Mouse (Mus musculus) layer of hippocampus, adult 2 months (tissue): ENCODE measurements around the gene Fbxl19. TPM values are rescaled to one million over a fixed set of nuclear protein-coding genes. Genes with fewer than 3 reads are reported as not detected.

Experiments
- DNase-seq, 2 experiments: peaks; one replicate each; pipeline ENCODE4 v3.0.0; 2022; ENCODE audit warnings: low spot score in 2 of 2
- H3K27ac ChIP-seq: fragments of 200-600 bp; 2 replicates; pipeline ENCODE4 v1.8.1; 2022
- H3K4me3 ChIP-seq: fragments of 200-600 bp; 2 replicates; pipeline ENCODE4 v1.8.1; 2022; ENCODE audit warnings: mild to moderate bottlenecking
- CTCF ChIP-seq: fragments of 200-600 bp; conservative IDR thresholded peaks from 2 replicates; pipeline ENCODE4 v1.8.1; 2022; ENCODE audit warnings: antibody characterized with exemption, mild to moderate bottlenecking, moderate library complexity
- total RNA-seq, 2 experiments: library from RNA; stranded (reverse); gene quantifications; 2 replicates each; pipeline ENCODE4 v1.2.3; 2021

The Fbxl19 gene
- total RNA-seq, 2 experiments from 2014 or later = 53.8 to 59.7 TPM

GRCm38 (mm10) chr7:127776426-127776825 lies 32.1 kb downstream of the Fbxl19 start, which contains the start of gene Setd1a:
Setd1a (plus strand) TSS chr7:127776670.
- TF ChIP-seq CTCF = no peak
- peak; percentile 89 to 91 for DNase-seq
- H3K4me3 ChIP-seq = peak within 1 kb of the TSS; percentile 95
- H3K27ac ChIP-seq = peak within 1 kb of the TSS; percentile 100

GRCm38 (mm10) chr7:127776878-127777473 lies 32.6 kb downstream of the Fbxl19 start:
- peak; percentile 95 to 96 for DNase-seq
- Histone ChIP-seq H3K27ac (peak overlapping the region; percentile 100), H3K4me3 (peak overlapping the region; percentile 95)
- TF ChIP-seq CTCF = no peak

GRCm38 (mm10) chr7:127777474-127778266 lies 33.3 kb downstream of the Fbxl19 start:
- no peak for DNase-seq
- TF ChIP-seq CTCF = no peak
- peak overlapping the region; percentile 100 for H3K27ac ChIP-seq
- peak overlapping the region; percentile 95 for H3K4me3 ChIP-seq

GRCm38 (mm10) chr7:127778350-127778749 lies 34.0 kb downstream of the Fbxl19 start:
- peak overlapping the region; percentile 95 for H3K4me3 ChIP-seq
- TF ChIP-seq CTCF = no peak
- H3K27ac ChIP-seq = peak overlapping the region; percentile 100; the same call in 1 of the 2 replicates
- no peak for DNase-seq

GRCm38 (mm10) chr7:127785308-127785707 lies 41.0 kb downstream of the Fbxl19 start, which contains the start of gene Gm49388:
Gm49388 (plus strand) TSS chr7:127785608.
- no peak for DNase-seq
- H3K4me3 ChIP-seq = no peak within 1 kb of the TSS
- H3K27ac ChIP-seq = no peak within 1 kb of the TSS
- TF ChIP-seq CTCF = no peak

- no peak for TF ChIP-seq CTCF
These were observed 52.9 kb downstream of the Fbxl19 start for GRCm38 (mm10) chr7:127797076-127797845.

GRCm38 (mm10) chr7:127798591-127798990 lies 54.2 kb downstream of the Fbxl19 start:
- Histone ChIP-seq H3K27ac (no peak overlapping the region), H3K4me3 (no peak overlapping the region)
- DNase-seq = no peak
- no peak for TF ChIP-seq CTCF

More at GRCm38 (mm10) chr7:127797076-127797845, 52.9 kb downstream of the Fbxl19 start:
- Histone ChIP-seq H3K27ac (no peak overlapping the region), H3K4me3 (no peak overlapping the region)
- DNase-seq = no peak

- Histone ChIP-seq H3K27ac (no peak overlapping the region; the same call in 1 of the 2 replicates), H3K4me3 (no peak overlapping the region)
- no peak for DNase-seq
- no peak for TF ChIP-seq CTCF
These were observed 54.9 kb downstream of the Fbxl19 start for GRCm38 (mm10) chr7:127799211-127799610.

GRCm38 (mm10) chr7:127799738-127800137 lies 55.4 kb downstream of the Fbxl19 start:
- Histone ChIP-seq H3K27ac (peak overlapping the region; percentile 80), H3K4me3 (no peak overlapping the region)
- no peak for TF ChIP-seq CTCF
- DNase-seq = no peak

GRCm38 (mm10) chr7:127800435-127801009 lies 56.2 kb downstream of the Fbxl19 start, which contains the start of gene Hsd3b7:
Hsd3b7 (plus strand) TSS chr7:127800604.
- peak within 1 kb of the TSS; percentile 80 for H3K27ac ChIP-seq
- peak; percentile 99 for TF ChIP-seq CTCF
- peak; percentile 88 to 93 for DNase-seq
- H3K4me3 ChIP-seq = peak within 1 kb of the TSS; percentile 50

- no peak for DNase-seq
- Histone ChIP-seq H3K4me3 (peak overlapping the region; percentile 50), H3K27ac (peak overlapping the region; percentile 80)
- TF ChIP-seq CTCF = no peak
These were observed 56.8 kb downstream of the Fbxl19 start for GRCm38 (mm10) chr7:127801010-127801621.

GRCm38 (mm10) chr7:127802313-127802712 lies 58.0 kb downstream of the Fbxl19 start:
- Histone ChIP-seq H3K27ac (peak overlapping the region; percentile 85), H3K4me3 (no peak overlapping the region)
- TF ChIP-seq CTCF = no peak
- DNase-seq = peak in 1 of 2 experiments; percentile 59
